Mouse (Mus musculus) megakaryocyte, embryonic 14.5 days (primary cell): ENCODE measurements around the gene Wipf3. TPM values are rescaled to one million over a fixed set of nuclear protein-coding genes. Genes with fewer than 3 reads are reported as not detected.

Experiments
- H3K27me3 ChIP-seq: replicated peaks from 2 replicates; pipeline ENCODE3; 2012; ENCODE audit warnings: inconsistent platforms
- H3K36me3 ChIP-seq: replicated peaks from 2 replicates; pipeline ENCODE3; 2012; ENCODE audit warnings: low read length, inconsistent platforms, mixed read lengths
- H3K4me1 ChIP-seq: 2 replicates; pipeline ENCODE4 v1.6.1; 2012; ENCODE audit warnings: inconsistent platforms
- H3K4me3 ChIP-seq: replicated peaks from 2 replicates; pipeline ENCODE3; 2012; ENCODE audit warnings: moderate library complexity, mild to moderate bottlenecking, inconsistent platforms
- H3K9me3 ChIP-seq: 2 replicates; pipeline ENCODE4 v1.6.1; 2012; ENCODE audit warnings: inconsistent platforms
- FLI1 ChIP-seq: IDR thresholded peaks from 2 replicates; pipeline ENCODE4 v1.6.1; 2012; ENCODE audit warnings: low read length, inconsistent platforms, mixed read lengths
- GATA1 ChIP-seq: IDR thresholded peaks from 3 replicates; pipeline ENCODE4 v1.6.1; 2012; ENCODE audit warnings: mixed read lengths, low read length, inconsistent platforms, borderline replicate concordance
- polyA plus RNA-seq: library from polyadenylated mRNA; stranded (reverse); fragments of >175 nt; gene quantifications from 2 replicates; pipeline ENCODE4 v1.2.3, GENCODE M21; 2012; ENCODE audit warnings: low replicate concordance; ENCODE audit not compliant: insufficient read depth

Gene Wipf3
- polyA plus RNA-seq, 1 experiment, result 1.1 TPM

DNA sequence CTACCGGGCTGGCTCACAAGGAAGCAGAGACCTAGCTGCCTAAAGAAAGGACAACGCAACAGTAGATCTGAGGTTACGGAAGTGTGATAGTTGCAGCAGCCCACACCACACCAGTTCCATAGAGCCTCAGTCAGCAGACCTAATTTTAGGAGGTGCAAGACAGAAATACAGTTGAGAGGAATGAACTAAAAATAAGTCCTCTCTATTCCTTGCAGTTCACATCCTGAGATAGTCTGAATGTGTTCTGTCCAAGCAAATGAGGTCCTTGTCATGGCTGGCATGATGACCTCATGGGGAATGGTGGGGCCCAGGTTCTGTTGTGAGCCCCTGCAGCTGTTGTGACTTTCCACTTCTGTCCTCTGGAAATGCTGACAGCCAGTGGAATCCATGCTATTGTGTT is 38.0 kb downstream of the Wipf3 start:
- peaks cover 45% of the 10 kb centered on the region for H3K4me1 ChIP-seq
- no peak overlapping the region for H3K4me3 ChIP-seq
- H3K27me3 ChIP-seq, result peaks cover 14% of the 10 kb centered on the region
- no peaks in the 10 kb centered on the region for H3K36me3 ChIP-seq
- H3K9me3 ChIP-seq, result no peaks in the 10 kb centered on the region
- TF ChIP-seq GATA1 (no peak), FLI1 (no peak)

- Histone ChIP-seq H3K36me3 (no peaks in the 10 kb centered on the region), H3K4me1 (peaks cover 18% of the 10 kb centered on the region), H3K9me3 (peaks cover 5% of the 10 kb centered on the region), H3K27me3 (peaks cover 27% of the 10 kb centered on the region), H3K4me3 (no peak overlapping the region)
- TF ChIP-seq GATA1 (no peak), FLI1 (no peak)
Measured at GRCm38 (mm10) chr6:54471866-54472265, 42.5 kb downstream of the Wipf3 start.

DNA sequence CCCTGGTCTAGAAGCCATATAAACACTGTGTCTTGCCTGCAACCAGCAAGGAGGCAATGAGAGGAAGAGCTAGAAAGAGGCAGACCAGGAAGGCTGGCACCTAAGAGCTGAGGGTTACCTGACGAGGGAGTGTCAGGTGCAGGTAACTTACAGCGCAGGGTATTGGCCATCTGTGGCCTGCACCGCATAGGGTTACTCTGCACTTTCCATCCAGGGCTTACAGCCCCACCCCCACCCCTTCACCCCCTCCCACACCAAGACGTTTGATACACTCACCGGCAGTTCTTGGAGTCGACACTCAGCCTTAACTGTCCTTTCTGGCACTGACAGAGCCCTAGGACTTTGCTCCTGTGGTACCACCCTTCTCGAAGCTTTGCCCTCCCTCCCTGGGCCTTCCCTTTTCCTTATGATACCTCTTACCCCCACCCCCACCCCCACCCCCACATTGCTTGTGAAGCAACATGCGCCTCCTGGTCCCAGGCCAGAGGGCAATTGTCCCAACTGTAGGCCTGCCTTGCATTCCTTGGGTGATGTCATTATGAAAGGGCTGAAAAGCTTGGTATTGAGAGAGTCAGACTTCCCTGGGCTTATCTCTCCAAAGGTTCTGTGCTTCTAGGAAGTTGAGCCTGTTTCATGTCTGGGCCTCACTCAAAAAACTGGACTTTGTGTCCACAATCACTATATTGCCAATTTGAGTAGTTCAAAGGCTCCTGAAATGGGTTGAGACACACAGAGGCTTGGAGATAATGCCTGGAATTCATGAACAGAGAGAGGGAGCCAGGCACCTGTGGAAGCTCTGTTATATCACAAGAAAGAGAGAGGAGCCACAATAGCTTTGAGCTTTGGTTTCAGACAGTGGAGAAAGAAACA is 43.7 kb downstream of the Wipf3 start:
- TF ChIP-seq FLI1 (no peak), GATA1 (no peak)
- H3K4me3 ChIP-seq, result no peak overlapping the region
- peaks cover 30% of the 10 kb centered on the region for H3K27me3 ChIP-seq

DNA sequence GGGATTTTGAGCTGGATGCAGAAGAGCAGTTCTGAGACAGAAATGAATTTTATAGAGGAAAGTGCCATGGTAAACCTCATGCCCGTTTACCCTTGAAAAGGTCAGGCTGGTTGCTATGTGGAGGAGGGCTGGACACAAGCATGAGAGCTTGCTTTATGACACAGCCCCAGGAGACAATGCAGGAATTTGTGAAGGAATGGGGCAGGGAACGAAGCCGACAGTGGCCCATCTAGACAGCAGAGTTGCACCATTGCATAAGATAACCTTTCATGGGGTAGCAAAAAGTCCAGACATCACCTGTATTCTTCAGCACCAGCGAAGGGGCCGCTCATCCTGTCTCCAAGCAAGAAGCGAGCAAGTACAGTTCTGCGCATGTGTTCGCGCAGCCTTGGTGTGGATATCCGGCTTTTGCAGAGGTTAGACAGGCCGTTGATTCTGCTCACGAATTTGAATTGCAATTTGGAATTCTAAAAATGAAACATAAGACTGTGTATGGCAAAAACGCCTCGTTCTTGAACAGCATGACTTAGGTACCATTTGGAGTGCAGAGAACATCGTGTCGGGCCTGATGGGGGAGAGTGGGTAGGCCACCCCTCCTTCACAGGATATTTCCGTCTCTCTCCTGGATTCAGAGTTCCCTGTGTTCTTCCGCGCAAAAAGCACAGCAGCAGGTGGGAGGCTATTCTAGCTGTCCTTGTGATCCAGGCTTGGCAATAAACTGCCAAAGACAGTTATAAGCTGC is 46.7 kb downstream of the Wipf3 start:
- H3K9me3 ChIP-seq, result peaks cover 10% of the 10 kb centered on the region
- H3K36me3 ChIP-seq, result no peaks in the 10 kb centered on the region
- no peak overlapping the region for H3K4me3 ChIP-seq
- H3K4me1 ChIP-seq, result peaks cover 6% of the 10 kb centered on the region
- peaks cover 34% of the 10 kb centered on the region for H3K27me3 ChIP-seq
- TF ChIP-seq GATA1, result no peak
- no peak for TF ChIP-seq FLI1

More for the DNA sequence above, 43.7 kb downstream of the Wipf3 start:
- Histone ChIP-seq H3K36me3 (no peaks in the 10 kb centered on the region), H3K9me3 (peaks cover 5% of the 10 kb centered on the region), H3K4me1 (peaks cover 10% of the 10 kb centered on the region)

DNA sequence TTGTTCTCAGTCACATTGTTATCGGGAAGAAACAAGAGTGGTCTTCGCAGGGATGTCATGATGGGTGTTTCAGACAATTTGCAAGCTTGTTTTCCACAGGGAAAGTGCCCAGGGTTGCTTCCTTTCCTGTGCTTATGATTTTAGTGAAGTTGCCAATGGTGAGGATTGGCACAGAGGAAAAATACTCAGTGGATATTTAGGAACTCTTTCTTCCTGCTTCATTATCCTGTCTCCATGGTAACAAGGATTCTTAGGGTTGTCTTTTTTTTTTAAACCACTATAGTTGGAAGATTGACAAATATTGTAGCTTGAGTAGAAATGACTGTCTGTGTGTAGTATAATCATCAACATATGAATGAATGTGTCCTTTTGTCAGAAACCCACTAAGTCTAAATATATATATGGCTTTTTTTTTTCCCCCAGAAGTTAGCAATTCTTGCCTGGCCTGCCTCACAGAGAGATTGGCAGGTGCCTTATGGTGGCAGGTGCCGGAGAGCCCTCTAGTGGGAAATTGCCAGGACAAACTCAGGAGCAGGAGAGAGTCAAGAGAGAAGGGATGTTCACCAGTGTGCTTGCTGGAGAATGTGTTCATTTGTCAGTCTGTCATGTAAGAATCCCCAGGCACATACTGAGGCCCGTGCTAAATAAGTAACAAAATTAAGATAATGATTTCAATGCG is 49.4 kb downstream of the Wipf3 start:
- no peak for TF ChIP-seq GATA1
- no peak for TF ChIP-seq FLI1
- Histone ChIP-seq H3K4me1 (no peaks in the 10 kb centered on the region), H3K27me3 (peaks cover 44% of the 10 kb centered on the region), H3K9me3 (peaks cover 20% of the 10 kb centered on the region), H3K36me3 (no peaks in the 10 kb centered on the region), H3K4me3 (no peak overlapping the region)

- Histone ChIP-seq H3K36me3 (no peaks in the 10 kb centered on the region), H3K27me3 (peaks cover 52% of the 10 kb centered on the region), H3K9me3 (peaks cover 14% of the 10 kb centered on the region), H3K4me3 (no peak overlapping the region), H3K4me1 (no peaks in the 10 kb centered on the region)
- TF ChIP-seq FLI1 (no peak), GATA1 (no peak)
Measured at GRCm38 (mm10) chr6:54481390-54482112, 52.1 kb downstream of the Wipf3 start.

GRCm38 (mm10) chr6:54485000-54485399 is 55.6 kb downstream of the Wipf3 start:
- Histone ChIP-seq H3K4me1 (no peaks in the 10 kb centered on the region), H3K4me3 (no peak overlapping the region), H3K27me3 (peaks cover 69% of the 10 kb centered on the region), H3K9me3 (peaks cover 10% of the 10 kb centered on the region), H3K36me3 (no peaks in the 10 kb centered on the region)
- no peak for TF ChIP-seq FLI1
- no peak for TF ChIP-seq GATA1

- Histone ChIP-seq H3K9me3 (peaks cover 10% of the 10 kb centered on the region), H3K27me3 (peaks cover 70% of the 10 kb centered on the region), H3K4me3 (no peak overlapping the region), H3K4me1 (no peaks in the 10 kb centered on the region), H3K36me3 (no peaks in the 10 kb centered on the region)
- TF ChIP-seq GATA1 (no peak), FLI1 (no peak)
Measured at GRCm38 (mm10) chr6:54485435-54485901, 56.1 kb downstream of the Wipf3 start.

- TF ChIP-seq GATA1 (no peak), FLI1 (no peak)
- H3K36me3 ChIP-seq, result no peaks in the 10 kb centered on the region
- peaks cover 10% of the 10 kb centered on the region for H3K9me3 ChIP-seq
- no peak overlapping the region for H3K4me3 ChIP-seq
- H3K4me1 ChIP-seq, result no peaks in the 10 kb centered on the region
- peaks cover 67% of the 10 kb centered on the region for H3K27me3 ChIP-seq
Measured at GRCm38 (mm10) chr6:54485973-54486569, 56.7 kb downstream of the Wipf3 start.
